Mouse (Mus musculus) 3T3-L1 (cell line): ENCODE measurements at regions not wholly inside any gene's neighbourhood (a gene's known extent, or its start where the extent isn't known, plus 50 kb on each side); places are given as distances from the start of the nearest gene placed in this dataset.

Source experiments
- DNase-seq: peaks from one replicate; pipeline ENCODE4 v3.0.0-alpha.2; 2015; ENCODE audit warnings: low read depth, low spot score

DNA sequence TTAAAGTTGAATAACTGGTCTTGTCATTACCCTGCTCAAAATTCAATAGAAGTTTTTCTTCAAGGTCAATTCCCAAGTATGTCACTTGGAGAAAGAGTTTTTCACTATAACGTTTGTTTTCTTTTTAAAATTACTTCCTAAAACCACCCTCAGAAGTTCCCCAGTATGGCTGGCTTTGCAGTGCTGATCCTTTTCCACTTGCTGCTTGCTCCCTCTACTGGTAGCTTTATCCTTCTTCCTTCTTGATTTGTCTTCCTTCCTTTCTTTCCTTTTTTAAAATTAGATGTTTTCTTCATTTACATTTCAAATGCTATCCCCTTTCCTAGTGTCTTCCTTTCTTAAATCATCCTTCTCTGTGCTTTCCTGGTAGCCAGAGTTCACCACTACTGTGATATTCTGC, 73.6 kb downstream of the Rtl3 start:
- peak; percentile 18 for DNase-seq
